Mouse (Mus musculus): Measurements from ENCODE around the gene Fbxo6. TPM values are rescaled to one million over a fixed set of nuclear protein-coding genes. Genes with fewer than 3 reads are reported as not detected.

The Fbxo6 gene
- polyA plus RNA-seq, 1 experiment = 18.1 TPM

- DNase-seq (ENCODE audit: low read depth) = peak; percentile 99
- peak; percentile 48; the same call in 1 of the 2 replicates for TF ChIP-seq POLR2A (IDR thresholded peaks at IDR 0.05; ENCODE audit: borderline replicate concordance, extremely low read depth, insufficient read depth, insufficient read length, poor library complexity, severe bottlenecking)
- 0 out of 2 replicates have a peak, but pooled peaks have one; percentile 31 for TF ChIP-seq CTCF (IDR thresholded peaks at IDR 0.05; ENCODE audit: borderline replicate concordance, extremely low read depth, insufficient read depth, insufficient read length)
Measured at GRCm38 (mm10) chr4:148159544-148160435, 7.8 kb upstream of the Fbxo6 start.

- TF ChIP-seq CTCF (IDR thresholded peaks at IDR 0.05; ENCODE audit: borderline replicate concordance, extremely low read depth, insufficient read depth, insufficient read length) = no peak
- no peak for TF ChIP-seq POLR2A (IDR thresholded peaks at IDR 0.05; ENCODE audit: borderline replicate concordance, extremely low read depth, insufficient read depth, insufficient read length, poor library complexity, severe bottlenecking)
- DNase-seq (ENCODE audit: low read depth) = peak; percentile 73
Measured at GRCm38 (mm10) chr4:148158436-148159348, 6.8 kb upstream of the Fbxo6 start.

DNA sequence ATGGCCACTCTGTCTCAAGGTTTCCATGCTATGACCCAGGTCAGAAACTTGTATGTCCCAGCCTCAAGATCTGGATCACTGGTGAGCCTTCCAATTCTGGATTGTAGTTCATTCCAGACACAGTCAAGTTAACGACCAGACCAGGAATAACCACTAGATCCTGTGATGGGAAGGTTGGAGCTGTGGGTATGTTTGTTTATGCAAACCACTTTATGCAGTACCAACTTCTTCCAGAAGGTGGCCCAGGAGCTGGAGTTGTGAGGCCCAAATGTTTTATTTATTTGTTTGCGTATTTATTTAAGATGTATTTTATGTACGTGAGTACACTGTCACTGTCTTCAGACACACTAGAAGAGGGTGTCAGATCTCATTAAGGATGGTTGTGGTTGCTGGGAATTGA, 3.0 kb upstream of the Fbxo6 start:
- DNase-seq (ENCODE audit: low read depth) = peak; percentile 66
- TF ChIP-seq POLR2A (IDR thresholded peaks at IDR 0.05; ENCODE audit: borderline replicate concordance, extremely low read depth, insufficient read depth, insufficient read length, poor library complexity, severe bottlenecking) = no peak
- TF ChIP-seq CTCF (IDR thresholded peaks at IDR 0.05; ENCODE audit: borderline replicate concordance, extremely low read depth, insufficient read depth, insufficient read length) = peak; percentile 58; the same call in 1 of the 2 replicates

DNA sequence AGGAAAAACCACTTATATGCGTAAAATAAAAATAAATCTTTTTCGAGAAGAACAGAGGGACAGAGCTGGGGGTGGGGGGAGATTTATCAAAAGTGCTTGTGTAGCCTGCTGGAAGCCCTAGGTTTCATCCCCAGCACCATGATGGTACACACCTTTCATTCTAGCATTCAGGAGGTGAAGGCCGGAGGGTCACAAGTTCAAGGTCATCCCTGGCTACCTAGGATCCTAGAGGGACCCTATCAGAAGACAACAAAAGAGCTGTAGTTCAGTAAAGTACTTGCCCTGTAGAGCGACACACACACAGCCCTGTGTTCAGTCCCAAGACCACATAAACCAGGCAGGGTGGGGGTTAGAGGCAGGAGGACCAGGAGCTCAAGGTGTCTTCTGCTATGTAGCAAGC, 2.1 kb upstream of the Fbxo6 start:
- no peak for DNase-seq (ENCODE audit: low read depth)
- no peak for TF ChIP-seq CTCF (IDR thresholded peaks at IDR 0.05; ENCODE audit: borderline replicate concordance, extremely low read depth, insufficient read depth, insufficient read length)

- TF ChIP-seq POLR2A (IDR thresholded peaks at IDR 0.05; ENCODE audit: borderline replicate concordance, extremely low read depth, insufficient read depth, insufficient read length, poor library complexity, severe bottlenecking) (no peak), CTCF (IDR thresholded peaks at IDR 0.05; ENCODE audit: borderline replicate concordance, extremely low read depth, insufficient read depth, insufficient read length) (no peak)
Measured at GRCm38 (mm10) chr4:148152547-148152946, 607 bp upstream of the Fbxo6 start.

DNA sequence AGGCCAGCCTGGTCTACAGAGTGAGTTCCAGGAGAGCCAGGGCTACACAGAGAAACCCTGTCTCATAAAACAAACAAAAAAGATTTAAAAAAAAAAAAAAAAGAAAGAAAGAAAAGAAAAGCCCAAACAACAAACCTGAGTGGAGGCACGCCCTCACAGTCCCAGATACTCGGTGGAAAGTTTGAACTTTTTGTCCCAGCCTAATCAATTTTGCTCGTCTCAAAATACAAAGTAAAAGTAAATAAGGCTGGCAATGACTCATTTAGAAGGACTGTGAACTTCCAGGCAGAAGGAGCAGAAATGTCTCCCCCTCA, 1.0 kb downstream of the Fbxo6 start:
- no peak for DNase-seq (ENCODE audit: low read depth)
- TF ChIP-seq CTCF (IDR thresholded peaks at IDR 0.05; ENCODE audit: borderline replicate concordance, extremely low read depth, insufficient read depth, insufficient read length) = no peak
- TF ChIP-seq POLR2A (IDR thresholded peaks at IDR 0.05; ENCODE audit: borderline replicate concordance, extremely low read depth, insufficient read depth, insufficient read length, poor library complexity, severe bottlenecking) = no peak

More at GRCm38 (mm10) chr4:148152547-148152946, 607 bp upstream of the Fbxo6 start:
- DNase-seq (ENCODE audit: low read depth) = no peak

DNA sequence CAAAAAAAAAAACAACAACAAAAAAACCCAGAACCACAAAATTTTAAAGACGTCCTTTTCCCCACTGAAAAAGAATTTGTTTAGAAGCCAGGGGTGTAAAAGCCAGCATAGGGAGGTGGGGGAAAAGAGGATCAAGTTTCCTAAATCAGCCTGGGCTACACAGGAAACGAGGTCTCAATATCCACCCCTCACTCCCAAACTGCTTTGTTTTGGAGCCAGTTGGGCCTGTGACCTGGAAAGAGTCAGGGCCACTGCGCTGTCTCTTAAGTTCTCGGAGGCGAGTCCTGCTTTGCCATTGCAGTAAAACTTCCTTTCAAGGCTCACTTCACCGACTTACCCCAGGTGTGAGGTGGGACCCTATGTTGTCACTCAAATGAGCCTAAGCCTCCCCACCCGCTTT, 1.7 kb downstream of the Fbxo6 start:
- no peak for DNase-seq (ENCODE audit: low read depth)
- no peak for TF ChIP-seq CTCF (IDR thresholded peaks at IDR 0.05; ENCODE audit: borderline replicate concordance, extremely low read depth, insufficient read depth, insufficient read length)
- TF ChIP-seq POLR2A (IDR thresholded peaks at IDR 0.05; ENCODE audit: borderline replicate concordance, extremely low read depth, insufficient read depth, insufficient read length, poor library complexity, severe bottlenecking) = no peak

DNA sequence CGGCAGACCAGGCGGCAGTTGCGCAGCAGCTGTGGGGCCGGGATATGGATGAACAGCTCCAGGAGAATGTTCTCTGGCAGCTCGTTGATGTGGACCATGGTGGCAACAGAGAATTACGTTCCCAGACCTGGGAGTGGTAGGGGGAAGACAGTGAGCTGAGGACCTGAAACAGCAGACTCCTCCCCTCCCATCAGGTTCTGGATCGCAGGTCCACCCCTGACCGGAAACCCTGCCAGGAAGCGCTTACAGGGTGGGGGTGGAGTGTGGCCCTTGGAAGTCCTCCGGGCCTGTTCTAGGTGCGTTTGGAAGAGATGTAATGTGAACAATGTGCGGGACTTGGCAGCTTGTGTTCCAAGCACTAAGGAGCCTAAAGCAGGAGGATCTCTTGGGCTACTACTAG, 2.4 kb downstream of the Fbxo6 start:
- TF ChIP-seq POLR2A (IDR thresholded peaks at IDR 0.05; ENCODE audit: borderline replicate concordance, extremely low read depth, insufficient read depth, insufficient read length, poor library complexity, severe bottlenecking) (no peak), CTCF (IDR thresholded peaks at IDR 0.05; ENCODE audit: borderline replicate concordance, extremely low read depth, insufficient read depth, insufficient read length) (no peak)
- DNase-seq (ENCODE audit: low read depth) = no peak

DNA sequence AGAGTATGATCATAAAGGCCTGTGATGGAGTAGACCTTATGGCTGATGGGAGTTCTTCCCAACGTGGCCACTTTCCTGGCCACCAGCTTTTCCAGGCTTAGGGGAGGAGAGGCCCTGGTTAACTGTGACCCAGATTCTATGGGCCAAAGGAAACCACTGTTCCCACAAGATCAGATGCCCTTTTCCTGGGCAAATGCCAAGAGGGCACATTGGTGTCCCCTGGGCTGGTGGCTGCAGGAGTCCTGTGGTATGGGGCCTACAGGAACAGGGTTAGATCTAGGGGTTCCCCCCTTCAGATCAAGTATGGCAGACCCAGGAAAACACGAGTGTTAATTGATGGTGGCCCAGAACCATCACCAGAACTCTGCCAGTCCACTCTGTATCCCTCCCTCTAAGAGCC, 4.2 kb downstream of the Fbxo6 start:
- TF ChIP-seq POLR2A (IDR thresholded peaks at IDR 0.05; ENCODE audit: borderline replicate concordance, extremely low read depth, insufficient read depth, insufficient read length, poor library complexity, severe bottlenecking) = no peak
- no peak for TF ChIP-seq CTCF (IDR thresholded peaks at IDR 0.05; ENCODE audit: borderline replicate concordance, extremely low read depth, insufficient read depth, insufficient read length)

GRCm38 (mm10) chr4:148143721-148144120, 8.2 kb downstream of the Fbxo6 start:
- TF ChIP-seq CTCF (IDR thresholded peaks at IDR 0.05; ENCODE audit: borderline replicate concordance, extremely low read depth, insufficient read depth, insufficient read length) (no peak), POLR2A (IDR thresholded peaks at IDR 0.05; ENCODE audit: borderline replicate concordance, extremely low read depth, insufficient read depth, insufficient read length, poor library complexity, severe bottlenecking) (no peak)
- no peak for DNase-seq (ENCODE audit: low read depth)

More for the DNA sequence above, 4.2 kb downstream of the Fbxo6 start:
- DNase-seq (ENCODE audit: low read depth) = no peak

Data from brain, embryonic 14.5 days (tissue).